Mouse (Mus musculus) midbrain, embryonic 16.5 days (tissue): ENCODE measurements around the gene Axdnd1. TPM values are rescaled to one million over a fixed set of nuclear protein-coding genes. Genes with fewer than 3 reads are reported as not detected.

Experiments used
- ATAC-seq: fragments of 200-750 bp; cut with Nextera tagmentation; 2 replicates; pipeline ENCODE4 v1.8.0; 2017; ENCODE audit warnings: moderate TSS enrichment
- H3K27ac ChIP-seq: fragments of 300-500 bp; sonication (generic); 2 replicates; pipeline ENCODE4 v1.5.1; 2014; ENCODE audit warnings: mild to moderate bottlenecking, low read length, mixed read lengths
- H3K27me3 ChIP-seq: fragments of 300-500 bp; sonication (generic); 2 replicates; pipeline ENCODE4 v1.6.1; 2014; ENCODE audit warnings: low read depth, low read length, mixed read lengths; ENCODE audit not compliant: control insufficient read depth, insufficient read depth
- H3K36me3 ChIP-seq: fragments of 300-500 bp; sonication (generic); 2 replicates; pipeline ENCODE4 v1.6.1; 2014; ENCODE audit warnings: mild to moderate bottlenecking, low read length, moderate library complexity, mixed read lengths; ENCODE audit not compliant: control insufficient read depth, insufficient read depth
- H3K4me1 ChIP-seq: fragments of 300-500 bp; sonication (generic); 2 replicates; pipeline ENCODE4 v1.6.1; 2014; ENCODE audit warnings: mild to moderate bottlenecking, low read length, mixed read lengths; ENCODE audit not compliant: control insufficient read depth, insufficient read depth
- H3K4me2 ChIP-seq: fragments of 300-500 bp; sonication (generic); 2 replicates; pipeline ENCODE4 v1.6.1; 2014; ENCODE audit warnings: mild to moderate bottlenecking, low read length, mixed read lengths
- H3K4me3 ChIP-seq: fragments of 300-500 bp; sonication (generic); 2 replicates; pipeline ENCODE4 v1.5.1; 2014; ENCODE audit warnings: low read depth, mild to moderate bottlenecking, low read length, moderate library complexity, mixed read lengths
- H3K9ac ChIP-seq: fragments of 300-500 bp; sonication (generic); 2 replicates; pipeline ENCODE4 v1.6.1; 2014; ENCODE audit warnings: low read depth, low read length, mixed read lengths
- H3K9me3 ChIP-seq: fragments of 300-500 bp; sonication (generic); replicated peaks from 2 replicates; pipeline ENCODE4 v1.6.1; 2014; ENCODE audit warnings: mild to moderate bottlenecking, low read length, mixed read lengths; ENCODE audit not compliant: control insufficient read depth, poor library complexity, severe bottlenecking
- WGBS: fragments of 180-500 bp; shearing (Covaris S2); extraction: QIAGEN DNeasy Blood & Tissue Kit; methylation state at CpG from one replicate; pipeline ENCODE4 v1.1.7; 2014; 5-methylcytosine and 5-hydroxymethylcytosine counted together
- polyA plus RNA-seq: library from polyadenylated mRNA; unstranded; fragments of >200 nt; fragmentation: Nextera tagmentation; extraction: Ambion mirVana; gene quantifications from 2 replicates; pipeline ENCODE4 v1.2.1, GENCODE M21; 2015

Axdnd1 gene
- polyA plus RNA-seq, 1 experiment from 2014 or later, result 0.10 TPM

- 76% methylated on average over 10 of the region's 10 CpGs for WGBS
- no peak overlapping the region for H3K9ac ChIP-seq
- no peaks in the 10 kb centered on the region for H3K4me1 ChIP-seq
- no peak overlapping the region for H3K4me3 ChIP-seq
- H3K36me3 ChIP-seq, result no peaks in the 10 kb centered on the region
- no peaks in the 10 kb centered on the region for H3K27me3 ChIP-seq
- no peak overlapping the region for H3K27ac ChIP-seq
- H3K9me3 ChIP-seq, result no peaks in the 10 kb centered on the region
- no peak for ATAC-seq
- no peak overlapping the region for H3K4me2 ChIP-seq
Measured at GRCm38 (mm10) chr1:156284207-156284606, 136.8 kb downstream of the Axdnd1 start.

GRCm38 (mm10) chr1:156280131-156280530, 140.8 kb downstream of the Axdnd1 start:
- Histone ChIP-seq H3K9ac (no peak overlapping the region), H3K27ac (no peak overlapping the region), H3K4me2 (no peak overlapping the region), H3K9me3 (no peaks in the 10 kb centered on the region), H3K36me3 (no peaks in the 10 kb centered on the region), H3K4me3 (no peak overlapping the region), H3K4me1 (no peaks in the 10 kb centered on the region), H3K27me3 (no peaks in the 10 kb centered on the region)
- WGBS, result 85% methylated on average over 7 of the region's 7 CpGs
- ATAC-seq, result no peak

- Histone ChIP-seq H3K36me3 (no peaks in the 10 kb centered on the region), H3K27ac (no peak overlapping the region), H3K4me1 (peaks cover 12% of the 10 kb centered on the region; the same call in 1 of the 2 replicates), H3K4me3 (no peak overlapping the region), H3K4me2 (no peak overlapping the region), H3K9me3 (no peaks in the 10 kb centered on the region), H3K27me3 (no peaks in the 10 kb centered on the region), H3K9ac (no peak overlapping the region)
- WGBS, result 70% methylated on average over 7 of the region's 7 CpGs
- no peak for ATAC-seq
Measured at GRCm38 (mm10) chr1:156273647-156274046, 147.3 kb downstream of the Axdnd1 start.

Other genes starting within 250 kb of the Axdnd1 start
- gene Fam163a, start 216.1 kb downstream of the Axdnd1 start, polyA plus RNA-seq, result 5.7 and 5.9 TPM in 2 replicates
- gene Tdrd5, start 117.5 kb downstream of the Axdnd1 start, polyA plus RNA-seq, result 0.96 and 1.0 TPM in 2 replicates
- gene Nphs2, start 110.4 kb downstream of the Axdnd1 start, polyA plus RNA-seq, result 0.68 and 0.70 TPM in 2 replicates
- gene Gm2000, start 55.1 kb downstream of the Axdnd1 start, polyA plus RNA-seq, result 447 and 474 TPM in 2 replicates
- 9.9 and 10.1 TPM in 2 replicates for gene Soat1, start 53.2 kb upstream of the Axdnd1 start, polyA plus RNA-seq
- 0.48 and 0.75 TPM in 2 replicates for gene Gm10031, start 102.9 kb upstream of the Axdnd1 start, polyA plus RNA-seq
- 6.7 and 7.0 TPM in 2 replicates for gene Abl2, start 137.6 kb upstream of the Axdnd1 start, polyA plus RNA-seq